Mouse (Mus musculus): ENCODE measurements around the gene Fbxw20. TPM values are rescaled to one million over a fixed set of nuclear protein-coding genes. Genes with fewer than 3 reads are reported as not detected.
"Not testable (repeated sequence)": the region's sequence is repeated elsewhere in the genome, so short reads cannot be mapped to it uniquely, and the experiment has no call there.

Fbxw20 gene
- not detected for total RNA-seq (2021)

GRCm38 (mm10) chr9:109234654-109235053 is at the start of gene Fbxw20:
Fbxw20 (minus strand) TSS chr9:109234754.
- intact Hi-C loops (cut with DNase I) = no loop called here

DNA sequence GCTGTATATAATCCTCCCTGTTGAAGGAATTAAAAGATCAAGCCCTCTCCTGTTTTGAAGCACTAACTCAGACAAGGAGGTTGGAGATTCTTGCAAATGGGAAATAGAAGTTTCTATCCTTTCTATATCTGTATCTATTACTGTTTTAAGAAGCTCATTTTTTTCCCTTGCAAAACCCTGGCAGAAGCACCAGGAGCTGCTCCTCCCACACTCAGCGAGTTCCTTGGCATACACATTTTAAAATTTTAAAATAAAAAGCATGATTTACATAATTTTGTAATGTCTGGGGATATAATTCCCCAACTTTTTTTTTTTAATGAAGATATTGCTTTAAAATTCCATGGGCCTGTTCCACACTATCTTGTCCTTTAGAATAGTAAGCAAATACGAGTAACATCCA is 28.5 kb upstream of the Fbxw20 start:
- intact Hi-C loops (cut with DNase I) = no loop called here
- no peak for DNase-seq (ENCODE audit: low spot score)

More at GRCm38 (mm10) chr9:109234654-109235053, at the start of gene Fbxw20:
- DNase-seq (ENCODE audit: low spot score) = no peak

GRCm38 (mm10) chr9:109218449-109218848 is 16.1 kb downstream of the Fbxw20 start:
- DNase-seq (ENCODE audit: low spot score) = no peak
- intact Hi-C loops (cut with DNase I) = no loop called here

GRCm38 (mm10) chr9:109201347-109201746 is 33.2 kb downstream of the Fbxw20 start:
- intact Hi-C loops (cut with DNase I); DNase-seq (ENCODE audit: low spot score): not testable (repeated sequence)

DNA sequence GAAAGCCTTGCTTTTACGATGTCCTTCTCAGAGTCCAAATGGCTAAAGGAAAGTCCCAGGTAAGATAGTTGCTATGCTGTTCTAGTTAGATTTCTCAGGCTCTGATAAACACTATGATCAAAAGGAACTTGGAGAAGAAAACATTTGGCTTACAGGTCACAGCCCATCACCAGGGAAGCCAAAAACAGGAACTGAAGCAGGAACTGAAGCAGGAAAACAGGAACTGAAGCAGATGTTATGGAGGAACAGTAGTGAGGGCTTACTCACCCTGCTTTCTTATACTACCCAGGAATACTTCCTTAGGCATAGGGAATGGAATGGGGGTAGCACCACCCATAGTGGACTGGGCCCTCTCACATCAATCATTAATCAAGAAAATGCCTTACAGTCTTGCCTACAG is 34.2 kb downstream of the Fbxw20 start:
- intact Hi-C loops (cut with DNase I) = no loop called here
- no peak for DNase-seq (ENCODE audit: low spot score)

GRCm38 (mm10) chr9:109199353-109199752 is 35.2 kb downstream of the Fbxw20 start:
- no peak for DNase-seq (ENCODE audit: low spot score)
- intact Hi-C loops (cut with DNase I) = no loop called here

DNA sequence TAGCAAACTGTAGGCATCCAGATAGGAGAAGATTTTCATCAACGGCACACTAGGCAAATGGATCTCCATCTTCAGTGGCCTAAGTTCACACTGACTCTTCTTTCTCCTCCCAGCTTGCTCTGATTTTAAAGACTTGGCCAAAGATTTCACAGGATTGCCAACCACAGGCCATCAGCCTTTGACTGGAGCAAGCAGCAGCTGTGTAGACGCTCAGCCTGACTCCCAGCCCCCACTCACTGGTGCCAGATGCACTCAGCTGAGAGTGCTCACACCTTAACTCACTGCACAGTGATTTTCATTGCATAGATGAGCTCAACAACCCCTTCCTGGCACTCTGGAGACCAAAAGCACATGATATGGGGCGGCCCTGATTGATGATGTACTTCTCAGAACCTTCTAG is 38.7 kb downstream of the Fbxw20 start, which contains the start of gene Fbxw13:
Gene Fbxw13 (minus strand): TSS at position 101 of the 400 bp plus-strand sequence.
- DNase-seq (ENCODE audit: low spot score); intact Hi-C loops (cut with DNase I): not testable (repeated sequence)

DNA sequence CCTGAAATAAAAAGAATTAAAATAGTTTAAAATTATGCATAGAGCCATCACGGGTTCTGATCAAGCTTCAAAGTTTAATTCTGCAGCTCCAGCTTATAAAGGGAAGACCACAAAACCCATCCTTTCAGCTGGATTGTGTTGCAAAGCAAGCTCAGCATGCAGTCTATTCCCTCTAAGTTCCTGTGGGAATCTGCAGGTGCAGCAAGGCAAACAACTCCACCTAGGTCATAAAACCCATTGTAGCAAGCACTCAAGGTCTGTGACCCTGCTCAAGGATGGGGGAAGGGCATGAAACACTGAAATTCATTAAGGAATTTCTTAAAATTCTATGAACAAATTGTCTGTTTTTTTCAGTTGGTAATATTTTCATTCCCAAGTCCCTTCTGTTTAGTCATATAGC is 57.3 kb downstream of the Fbxw20 start:
- intact Hi-C loops (cut with DNase I) = no loop called here
- no peak for DNase-seq (ENCODE audit: low spot score)

DNA sequence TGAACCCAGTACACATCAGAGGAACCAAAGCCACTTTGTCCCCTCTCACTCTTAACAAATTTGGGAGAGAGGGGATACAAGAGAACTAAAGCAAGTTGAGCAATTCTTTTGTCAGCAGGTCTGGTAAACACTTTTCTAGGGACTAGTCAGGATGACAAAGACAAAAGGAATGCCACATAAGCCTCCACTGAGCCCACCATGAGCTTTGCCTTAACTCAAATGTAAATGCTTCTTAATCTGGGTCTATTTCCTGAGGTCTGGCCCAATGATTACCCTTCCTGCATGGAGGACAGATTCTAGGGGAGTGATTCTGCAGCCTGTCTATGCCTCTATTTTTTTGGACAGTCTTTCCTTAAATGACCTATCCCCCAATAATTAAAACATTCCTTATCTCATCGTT is 58.3 kb downstream of the Fbxw20 start:
- no peak for DNase-seq (ENCODE audit: low spot score)
- intact Hi-C loops (cut with DNase I) = no loop called here

Other genes starting within 250 kb of the Fbxw20 start
- gene Ucn2, start 248.7 kb downstream of the Fbxw20 start, total RNA-seq (2021) = not detected
- 1 to 10 TPM; 2.3 to 2.7 TPM for gene Pfkfb4, start 243.0 kb downstream of the Fbxw20 start, total RNA-seq (2021)
- 10 to 100 TPM; 43.0 to 43.2 TPM for gene Shisa5, start 196.2 kb downstream of the Fbxw20 start, total RNA-seq (2021)
- 10 to 100 TPM; 11.9 to 12.9 TPM for gene Trex1, start 175.0 kb downstream of the Fbxw20 start, total RNA-seq (2021)
- gene Atrip, start 160.6 kb downstream of the Fbxw20 start, total RNA-seq (2021) = 1 to 10 TPM; 6.7 to 7.1 TPM
- 10 to 100 TPM; 11.5 to 12.2 TPM for gene Ccdc51, start 152.3 kb downstream of the Fbxw20 start, total RNA-seq (2021)
- gene Tma7, start 152.2 kb downstream of the Fbxw20 start, total RNA-seq (2021) = 100 to 1,000 TPM; 243 to 255 TPM
- 10 to 100 TPM; 21.1 to 22.9 TPM for gene Plxnb1, start 139.4 kb downstream of the Fbxw20 start, total RNA-seq (2021)
- gene Fbxw21, start 72.7 kb downstream of the Fbxw20 start, total RNA-seq (2021) = not detected
- gene Fbxw13, start 38.8 kb downstream of the Fbxw20 start, total RNA-seq (2021) = not detected
- gene Fbxw14, start 52.9 kb upstream of the Fbxw20 start, total RNA-seq (2021) = not detected
- not detected for gene Fbxw28, start 104.9 kb upstream of the Fbxw20 start, total RNA-seq (2021)
- gene Fbxw22, start 169.5 kb upstream of the Fbxw20 start, total RNA-seq (2021) = not detected
- gene Fbxw16, start 214.4 kb upstream of the Fbxw20 start, total RNA-seq (2021) = not detected

Measured in heart, postnatal 25 days (tissue).